In the genomic region with DNA sequence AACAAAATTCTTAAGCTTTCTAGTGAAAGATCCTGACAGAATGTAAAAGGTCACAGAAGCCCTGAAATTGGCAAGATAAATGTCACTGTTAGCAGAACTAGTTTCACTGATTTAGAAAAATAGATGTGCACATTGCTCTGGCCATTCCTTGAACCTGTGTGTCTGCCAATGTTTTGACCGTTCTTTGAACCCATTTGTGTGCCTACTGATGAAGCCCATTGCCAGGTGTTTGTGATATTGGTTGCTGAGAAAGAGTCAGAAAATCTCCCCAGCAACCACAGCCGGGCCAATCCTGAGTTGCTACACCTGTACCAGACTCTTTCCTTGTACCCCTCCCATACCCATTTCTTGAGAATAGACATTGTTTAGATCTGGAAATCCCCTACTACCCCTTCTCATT, we compare ENCODE assay signal across 6 mouse cellular contexts.
DNase-seq lines count a peak whose midpoint lies in the region; TF ChIP-seq lines count a peak whose summit lies in the region.
"Not testable (repeated sequence)": the region's sequence is repeated elsewhere in the genome, so short reads cannot be mapped to it uniquely, and the experiment has no call there.

No protein-coding gene starts in this region.

- not testable (repeated sequence) for H3K4me1 ChIP-seq in liver, adult 2 months (ENCODE audit: control insufficient read depth, insufficient read depth, low read length)

- not testable (repeated sequence) for H3K4me3 ChIP-seq in liver, adult 2 months (ENCODE audit: insufficient read depth, low read depth, low read length)

- not testable (repeated sequence) for TF ChIP-seq POLR2A in liver, adult 2 months (IDR thresholded peaks at IDR 0.05; ENCODE audit: extremely low read depth, insufficient read depth, low read length)

- 69% methylated on average over 2 of the region's 2 CpGs for WGBS in liver, adult 2 months

- not testable (repeated sequence) for H3K9ac ChIP-seq in liver, adult 2 months (ENCODE audit: low read depth, low read length)

- not testable (repeated sequence) for H3K36me3 ChIP-seq in liver, adult 2 months (ENCODE audit: control insufficient read depth, insufficient read depth, low read length)

- not testable (repeated sequence) for TF ChIP-seq CTCF in liver, adult 2 months (IDR thresholded peaks at IDR 0.05; ENCODE audit: low read depth, low read length)

- not testable (repeated sequence) for H3K27me3 ChIP-seq in liver, adult 2 months (ENCODE audit: control insufficient read depth, insufficient read depth, low read length)

- not testable (repeated sequence) for H3K27ac ChIP-seq in liver, adult 2 months (replicated peaks; ENCODE audit: insufficient read depth, low read depth, low read length)

- peak; percentile 9 for DNase-seq in adrenal gland, adult 2 months
- DNase-seq in heart, adult 11 months, result peak; percentile 66
- DNase-seq in kidney, adult 11 months, result peak; percentile 17
- DNase-seq in liver, adult 2 months (ENCODE audit: extremely low read depth, low read depth, low spot score), result peak; percentile 77
- peak; percentile 8 for DNase-seq in ovary, adult 18-20 months (ENCODE audit: low spot score)
- peak; percentile 11 for DNase-seq in urinary bladder, postnatal 25 days (ENCODE audit: low spot score)

- not testable (repeated sequence) for H3K79me2 ChIP-seq in liver, adult 2 months (ENCODE audit: control insufficient read depth, insufficient read depth, low read length)

Comparison
In these comparisons a context has a peak if more than half of its experiments do, and no peak if none do; other contexts are left out.
1. DNase-seq: peak in every context shown above with its lines; median percentile 77 in liver, adult 2 months; 66 in heart, adult 11 months; 17 in kidney, adult 11 months; 11 in urinary bladder, postnatal 25 days; 9 in adrenal gland, adult 2 months; 8 in ovary, adult 18-20 months.